Mouse (Mus musculus) left cerebral cortex, postnatal 36 days (tissue): ENCODE measurements around the gene C130074G19Rik. TPM values are rescaled to one million over a fixed set of nuclear protein-coding genes. Genes with fewer than 3 reads are reported as not detected.

Experiments used
- DNase-seq, 2 experiments: peaks; one replicate each; pipeline ENCODE4 v3.0.0; 2021 to 2022; ENCODE audit warnings: low spot score in 2 of 2, mixed read lengths in 1 of 2
- intact Hi-C: fragments of 180-260 bp; cut with DNase I; formaldehyde crosslinking; loops from one replicate; pipeline ENCODE4 v1.15.1; 2025
- total RNA-seq, 2 experiments: library from RNA; stranded (reverse); gene quantifications; 2 replicates each; pipeline ENCODE4 v1.2.3; 2021

C130074G19Rik gene
- total RNA-seq, 2 experiments from 2014 or later: 39.6 to 50.5 TPM

- DNase-seq: no peak
These were observed 4.2 kb downstream of the C130074G19Rik start for GRCm38 (mm10) chr1:184878860-184879259.

DNA sequence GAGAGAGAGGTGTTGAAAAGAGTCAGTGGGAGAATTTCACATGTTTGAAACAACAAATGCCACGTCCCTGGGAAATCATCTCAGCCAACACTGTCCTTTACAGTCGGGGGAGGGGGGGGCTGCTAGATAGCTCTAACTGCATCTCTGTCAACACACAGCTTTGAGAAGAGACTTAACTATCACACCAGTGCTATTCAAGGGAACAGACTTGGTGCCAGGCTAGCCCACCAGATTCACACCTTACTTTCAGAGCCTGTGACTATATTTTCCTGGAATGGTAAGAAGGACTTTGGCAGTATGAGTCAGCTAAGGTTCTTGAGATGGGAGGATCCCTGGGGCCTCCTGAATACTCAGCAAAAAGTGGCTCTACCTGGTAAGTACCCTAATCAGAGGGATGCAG, 5.7 kb downstream of the C130074G19Rik start:
- DNase-seq: peak; percentile 40 to 72
- intact Hi-C loops: no loop called here

More at GRCm38 (mm10) chr1:184878860-184879259, 4.2 kb downstream of the C130074G19Rik start:
- intact Hi-C loops: no loop called here

DNA sequence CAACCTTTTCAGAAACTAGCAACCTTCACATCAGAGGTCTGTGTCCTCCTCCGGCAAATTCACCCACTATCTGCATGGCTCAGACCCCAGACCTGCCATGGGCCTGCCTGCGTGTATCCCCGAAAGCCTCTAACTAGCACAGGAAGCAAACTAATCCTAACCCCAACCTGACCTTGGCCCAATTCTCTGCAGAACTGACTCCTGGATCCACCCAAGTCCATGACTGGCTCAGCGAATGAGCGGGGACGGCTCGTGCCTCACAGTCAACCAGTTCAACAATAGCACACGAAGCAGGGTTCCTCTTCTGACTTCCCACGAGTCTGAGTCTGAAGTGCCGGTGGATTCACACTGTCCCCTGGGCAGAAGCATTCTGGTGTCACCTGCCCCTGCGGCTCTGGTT, 9.1 kb downstream of the C130074G19Rik start:
- no peak for DNase-seq

DNA sequence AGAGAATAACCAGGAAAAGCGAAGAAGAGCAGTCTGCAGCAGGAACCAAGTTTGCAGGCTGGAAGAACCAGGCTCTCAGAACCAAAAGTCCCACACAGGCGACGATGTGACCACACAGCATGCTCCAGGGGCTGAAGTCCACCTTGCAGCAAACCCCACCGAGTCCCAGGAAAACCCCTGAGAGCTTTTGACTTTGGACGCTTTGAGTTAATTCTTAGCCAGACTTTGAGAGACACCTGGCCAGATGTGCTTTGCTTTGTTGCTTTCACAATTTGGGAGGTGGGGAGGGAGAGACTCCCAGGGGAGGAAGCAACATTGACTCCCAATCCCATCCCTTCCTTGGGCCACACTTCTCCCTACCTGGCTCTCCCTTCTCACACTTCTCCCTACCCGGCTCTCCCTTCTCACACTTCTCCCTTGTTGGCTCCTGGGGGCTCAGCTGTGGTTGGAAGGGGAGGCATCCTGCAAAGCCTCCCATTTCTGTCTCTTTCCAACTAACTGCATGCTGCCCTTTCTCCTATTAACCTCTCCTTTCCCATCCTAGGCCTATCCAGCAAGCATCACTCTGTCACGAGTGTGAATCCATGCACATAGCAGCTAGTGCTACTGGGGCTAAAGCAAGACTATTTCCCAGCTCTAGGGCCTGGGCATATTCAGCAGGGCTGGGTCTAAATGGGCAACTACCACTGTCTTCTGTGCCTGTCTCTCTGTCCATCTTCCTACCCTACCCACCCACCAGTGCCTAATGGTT, 10.8 kb downstream of the C130074G19Rik start:
- DNase-seq: no peak
- intact Hi-C loops: no loop called here

More for the DNA sequence above, 9.1 kb downstream of the C130074G19Rik start:
- intact Hi-C loops: no loop called here

- no peak for DNase-seq
- intact Hi-C loops: no loop called here
These were observed 11.5 kb downstream of the C130074G19Rik start for GRCm38 (mm10) chr1:184871506-184871905.

DNA sequence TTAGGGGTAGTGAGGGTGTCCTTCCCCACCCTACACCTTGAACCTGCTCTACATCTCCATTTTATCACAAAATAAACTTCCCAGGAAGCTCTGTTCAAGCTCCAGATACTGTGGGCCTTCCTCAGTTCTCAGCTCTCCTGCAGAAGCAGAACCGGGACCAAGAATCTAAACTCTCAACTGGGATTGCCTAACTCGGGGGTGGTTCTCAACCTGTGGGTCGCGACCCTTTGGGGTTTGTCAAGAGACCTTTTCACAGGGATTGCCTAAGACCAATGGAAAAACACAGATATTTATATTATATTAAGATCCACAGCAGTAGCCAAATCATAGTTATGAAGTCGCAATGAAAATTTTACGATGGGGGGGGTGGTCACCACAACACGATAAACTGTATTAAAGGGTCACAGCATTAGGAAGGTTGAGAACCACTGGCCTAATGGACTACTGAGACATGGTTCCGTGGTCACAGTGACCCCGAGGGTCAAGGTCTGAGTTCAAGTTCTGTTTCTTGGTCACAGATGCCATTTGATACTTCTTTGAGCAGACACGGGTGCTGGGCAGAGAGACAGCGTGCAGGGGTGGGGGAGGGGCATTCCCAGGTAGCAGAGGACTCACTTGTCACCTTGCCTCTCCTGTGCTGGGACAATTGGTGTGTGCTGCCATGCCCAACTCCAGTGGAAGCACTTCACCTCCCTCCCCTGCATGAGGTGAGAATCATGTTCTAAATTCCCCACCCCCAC, 12.2 kb downstream of the C130074G19Rik start:
- intact Hi-C loops: no loop called here
- DNase-seq: no peak

DNA sequence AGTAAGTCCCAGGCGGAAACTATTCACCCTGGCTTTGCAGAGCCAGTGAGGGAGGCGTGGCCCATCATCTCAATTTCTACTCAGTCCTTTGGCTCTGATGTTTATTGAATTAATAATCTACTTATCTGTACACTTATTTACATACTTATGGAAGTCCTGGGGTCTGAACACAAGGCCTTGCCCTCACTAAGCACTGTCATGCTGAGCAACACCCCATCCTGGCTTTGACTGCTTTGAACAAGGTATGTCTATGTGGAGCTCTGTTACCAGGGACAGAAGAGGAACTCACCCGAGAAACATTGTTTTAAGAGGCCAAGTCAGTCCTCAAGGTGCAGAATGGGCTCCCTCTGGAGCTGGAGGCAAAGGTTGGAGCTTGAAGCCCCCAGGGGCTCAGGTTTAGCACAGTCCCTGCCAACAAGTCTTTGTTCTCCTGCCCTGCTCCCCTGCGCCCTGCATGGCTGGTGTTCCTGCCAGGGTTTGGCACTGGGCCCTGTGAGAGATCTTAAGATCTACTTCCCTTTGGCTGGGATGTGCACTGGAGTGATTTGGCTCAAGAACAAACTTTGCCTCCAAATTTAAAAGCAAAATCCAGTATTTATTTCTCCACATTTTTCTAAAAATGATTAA, 13.0 kb downstream of the C130074G19Rik start:
- intact Hi-C loops: no loop called here
- DNase-seq: no peak

GRCm38 (mm10) chr1:184867640-184868120, 15.3 kb downstream of the C130074G19Rik start:
- intact Hi-C loops: no loop called here
- DNase-seq: no peak

DNA sequence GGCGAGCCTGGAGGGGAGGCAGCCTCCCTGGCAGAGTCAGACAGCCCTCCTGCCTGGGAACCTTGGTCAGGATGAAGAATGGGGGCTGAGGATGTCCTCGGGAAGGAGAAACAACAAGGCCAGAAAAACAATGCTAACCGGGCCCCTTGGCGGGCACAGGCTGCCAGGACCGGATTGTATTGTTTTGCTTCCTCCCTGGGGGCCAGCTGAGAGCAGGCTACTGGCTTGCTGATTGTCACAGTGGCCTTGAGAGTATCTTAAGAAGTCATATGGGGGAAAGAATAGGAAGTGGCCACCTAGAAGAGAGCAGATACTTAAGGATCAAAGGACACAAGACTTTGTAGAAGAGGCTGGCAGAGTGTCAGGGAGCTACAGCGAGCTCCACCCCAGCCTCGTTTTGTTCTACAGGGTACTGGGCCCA, 18.6 kb downstream of the C130074G19Rik start:
- DNase-seq: no peak
- intact Hi-C loops: no loop called here

DNA sequence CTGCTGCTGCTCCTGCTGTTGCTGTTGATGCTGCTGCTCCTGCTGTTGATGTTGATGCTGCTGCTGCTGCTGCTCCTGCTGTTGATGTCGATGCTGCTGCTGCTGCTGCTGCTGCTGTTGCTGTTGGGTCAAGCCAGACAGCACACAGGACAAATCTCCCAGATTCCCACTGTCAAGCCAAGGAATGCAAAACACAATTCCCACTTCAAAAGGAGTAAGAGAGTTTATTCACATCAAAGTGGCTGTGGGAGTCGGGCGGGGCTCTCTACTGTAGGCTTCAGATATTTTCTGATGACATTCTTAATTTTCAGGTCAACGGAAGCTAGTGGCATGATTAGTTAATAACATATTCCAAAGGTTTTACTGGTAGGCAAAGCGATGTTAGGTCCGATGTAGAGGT, 20.4 kb downstream of the C130074G19Rik start:
- DNase-seq: no peak
- intact Hi-C loops: no loop called here

DNA sequence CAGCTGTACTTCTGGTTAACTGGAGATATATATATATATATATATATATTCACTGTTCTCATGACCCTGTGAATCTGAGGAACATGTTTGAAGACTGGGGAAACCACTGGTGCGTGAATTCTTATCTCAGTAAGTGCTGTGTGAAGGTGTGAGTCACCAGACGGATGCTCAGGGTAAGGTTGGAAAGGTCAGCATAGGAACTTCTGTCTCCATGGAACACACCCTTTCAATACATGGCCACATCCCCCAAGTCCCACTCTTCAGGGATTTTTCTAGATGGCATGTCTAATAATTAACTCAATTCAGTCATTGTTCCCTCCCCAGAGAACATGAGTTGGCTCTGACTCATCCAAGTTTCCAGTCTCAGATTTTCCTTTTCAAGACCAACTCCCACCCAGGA, 21.5 kb downstream of the C130074G19Rik start:
- no peak for DNase-seq
- intact Hi-C loops: no loop called here

GRCm38 (mm10) chr1:184860276-184860675, 22.7 kb downstream of the C130074G19Rik start:
- DNase-seq: no peak
- intact Hi-C loops: no loop called here

GRCm38 (mm10) chr1:184858253-184858652, 24.8 kb downstream of the C130074G19Rik start:
- DNase-seq: no peak
- intact Hi-C loops: no loop called here

DNA sequence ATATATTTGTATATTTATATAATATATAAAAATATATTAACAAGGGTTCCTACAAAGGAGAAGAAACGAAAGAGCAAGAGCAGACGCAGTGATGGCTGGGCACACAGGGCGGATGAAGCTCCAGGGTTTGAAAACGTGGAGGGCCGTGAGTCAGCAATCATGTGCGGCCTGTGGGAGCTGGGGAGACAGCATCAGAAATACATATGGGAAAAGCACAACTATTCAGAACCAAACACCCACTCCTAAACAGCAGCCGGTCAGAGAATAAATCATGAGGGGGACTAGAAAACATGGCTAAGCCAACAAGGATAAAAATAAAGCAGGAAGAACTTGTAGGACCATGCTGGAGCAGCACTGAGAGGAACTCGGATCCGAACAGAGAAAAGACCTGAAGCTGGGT, 25.8 kb downstream of the C130074G19Rik start:
- intact Hi-C loops: no loop called here
- peak in 1 of 2 experiments; percentile 41 for DNase-seq

DNA sequence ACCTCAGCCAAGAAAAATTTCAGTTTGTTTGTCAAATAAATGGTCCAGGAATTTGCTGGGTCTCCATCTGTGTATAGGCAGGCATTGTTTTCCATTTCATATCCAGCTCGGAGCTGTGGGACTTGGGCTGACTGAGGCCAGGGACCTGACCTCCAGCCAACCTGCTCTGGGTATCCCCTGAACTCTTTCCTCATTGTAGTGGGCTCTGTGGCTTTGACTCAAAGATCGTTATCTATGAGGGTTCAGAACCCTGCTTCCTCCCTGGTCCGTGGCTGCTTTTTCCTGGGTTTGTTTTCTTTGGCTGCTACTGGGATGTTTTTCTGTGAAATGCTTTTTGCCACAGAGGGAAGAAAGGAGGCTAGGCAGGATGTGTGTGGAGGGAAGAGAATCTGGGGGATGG, 29.1 kb downstream of the C130074G19Rik start:
- intact Hi-C loops: loop anchor here (5.0 kb wide), 3 partner anchors 38 to 338 kb away; partner anchors contain the start of gene Mark1
- DNase-seq: no peak

DNA sequence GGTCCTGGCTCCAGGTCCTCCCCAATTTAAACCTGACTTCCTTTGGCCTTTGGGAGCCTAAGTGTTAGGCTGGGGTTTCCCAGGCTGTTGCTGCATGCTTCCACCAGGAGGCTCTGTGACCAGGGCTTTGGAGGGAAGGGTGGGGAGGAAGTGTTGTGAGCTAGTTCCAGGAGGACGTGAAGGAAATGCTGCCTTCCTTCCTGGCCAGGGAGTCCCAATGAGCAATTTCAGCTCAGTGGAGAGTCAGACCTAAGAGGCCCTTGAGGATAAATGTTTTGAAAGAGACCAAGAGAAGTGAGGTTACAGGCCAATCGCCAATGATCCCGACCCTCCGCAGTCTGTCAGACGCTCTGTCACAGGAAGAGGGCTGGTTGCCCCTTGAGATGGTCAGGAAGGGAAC, 29.7 kb downstream of the C130074G19Rik start:
- intact Hi-C loops: loop anchor here (5.0 kb wide), 3 partner anchors 39 to 339 kb away; partner anchors contain the start of gene Mark1
- DNase-seq: peak; percentile 53 to 64

- peak; percentile 72 to 75 for DNase-seq
- intact Hi-C loops: loop anchor here (5.0 kb wide), 3 partner anchors 40 to 340 kb away; partner anchors contain the start of gene Mark1
These were observed 31.0 kb downstream of the C130074G19Rik start for GRCm38 (mm10) chr1:184851741-184852618.

GRCm38 (mm10) chr1:184851166-184851565, 31.9 kb downstream of the C130074G19Rik start:
- no peak for DNase-seq
- intact Hi-C loops: loop anchor here (5.0 kb wide), 3 partner anchors 41 to 341 kb away; partner anchors contain the start of gene Mark1

DNA sequence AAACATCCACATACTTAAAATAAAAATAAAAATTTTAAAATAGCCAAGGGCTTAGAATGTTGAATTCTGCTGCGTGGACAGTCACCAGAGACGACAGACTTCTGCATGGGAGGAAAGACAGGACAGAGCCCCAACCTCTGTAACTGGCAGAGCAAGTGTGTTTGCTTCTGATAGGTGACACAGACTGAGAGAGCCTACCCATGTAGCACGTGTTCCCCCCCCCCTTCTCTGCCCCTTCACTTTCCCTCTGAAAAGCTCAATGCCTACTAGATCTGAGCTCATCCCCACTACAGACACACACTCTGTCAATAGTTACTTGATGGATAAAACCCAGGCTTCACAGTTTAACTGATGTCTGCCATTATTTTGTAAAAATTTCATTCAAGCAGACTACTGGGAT, 36.0 kb downstream of the C130074G19Rik start:
- intact Hi-C loops: no loop called here
- no peak for DNase-seq
